Mouse (Mus musculus): ENCODE results near the gene Gm8906. TPM values are rescaled to one million over a fixed set of nuclear protein-coding genes. Genes with fewer than 3 reads are reported as not detected.
"Not testable (repeated sequence)": the region's sequence is repeated elsewhere in the genome, so short reads cannot be mapped to it uniquely, and the experiment has no call there.

The Gm8906 gene
- polyA plus RNA-seq (2012; rRNA removed) = not detected in 2 replicates

DNA sequence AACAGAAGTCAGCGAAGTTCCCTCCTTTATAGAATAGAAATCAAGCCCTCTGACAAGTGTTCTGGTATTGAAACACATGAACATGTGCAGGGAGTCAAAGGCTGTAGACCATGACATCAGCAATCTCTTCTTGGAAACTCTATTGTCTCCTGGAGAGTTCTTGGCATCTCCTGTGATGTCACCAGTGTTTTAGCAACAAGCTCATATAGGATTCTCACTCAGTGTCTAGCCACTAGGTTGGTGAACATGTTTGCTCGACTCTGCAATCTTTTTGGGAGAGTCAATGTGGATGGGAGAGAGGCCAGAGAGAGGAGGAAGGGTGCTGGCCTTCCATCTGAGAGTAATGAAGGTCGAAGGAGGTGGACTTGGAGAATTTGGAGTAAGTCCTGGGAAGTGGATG lies at the start of gene Gm8906:
Gene Gm8906, plus strand, starts transcription at position 301 of the 400 bp plus-strand sequence.
- not testable (repeated sequence) for H3K36me3 ChIP-seq (ENCODE audit: control insufficient read depth, insufficient read depth, low read length); H3K4me3 ChIP-seq (ENCODE audit: extremely low read depth, insufficient read depth, insufficient read length); H3K4me1 ChIP-seq (ENCODE audit: control insufficient read depth, insufficient read depth, insufficient read length); DNase-seq (ENCODE audit: low read depth in 1 of 2, low spot score in 2 of 2); H3K27me3 ChIP-seq (ENCODE audit: control insufficient read depth, insufficient read depth, low read length); H3K27ac ChIP-seq (ENCODE audit: insufficient read depth, low read length)
- WGBS = 78% methylated on average over 2 of the region's 3 CpGs

Other genes with a start within 250 kb of the Gm8906 start
- gene Gm8890, start 246.7 kb upstream of the Gm8906 start, polyA plus RNA-seq (2012; rRNA removed) = 0.62 TPM in 1 of 2 replicates, not detected in the other
- gene Speer1, start 161.2 kb upstream of the Gm8906 start, polyA plus RNA-seq (2012; rRNA removed) = not detected in 2 replicates
- gene Gm8897, start 86.3 kb upstream of the Gm8906 start, polyA plus RNA-seq (2012; rRNA removed) = not detected in 2 replicates
- gene Gm6460, start 92.2 kb downstream of the Gm8906 start, polyA plus RNA-seq (2012; rRNA removed) = 0.12 and 0.13 TPM in 2 replicates
- 0.09 TPM in 1 of 2 replicates, not detected in the other for gene Gm8922, start 179.3 kb downstream of the Gm8906 start, polyA plus RNA-seq (2012; rRNA removed)